Mouse (Mus musculus) liver, adult (tissue): Measurements from ENCODE around the gene Cxcl14.

Experiments
- GATA4 ChIP-seq: IDR thresholded peaks from 2 replicates; pipeline ENCODE4 v1.6.1; 2014; ENCODE audit warnings: mild to moderate bottlenecking, low read length; ENCODE audit not compliant: insufficient replicate concordance

Cxcl14 gene

GRCm38 (mm10) chr13:56240012-56240770 lies 56.2 kb downstream of the Cxcl14 start:
- no peak for TF ChIP-seq GATA4
